Mouse (Mus musculus) liver, embryonic 14.5 days (tissue): ENCODE measurements around the gene H2afy.

Source experiments
- CTCF ChIP-seq: IDR thresholded peaks from 2 replicates; pipeline ENCODE4 v1.5.1; 2016; ENCODE audit warnings: antibody characterized with exemption, low read depth, control low read depth
- EP300 ChIP-seq: IDR thresholded peaks from 2 replicates; pipeline ENCODE4 v1.6.1; 2016; ENCODE audit warnings: antibody characterized with exemption, low read depth

DNA sequence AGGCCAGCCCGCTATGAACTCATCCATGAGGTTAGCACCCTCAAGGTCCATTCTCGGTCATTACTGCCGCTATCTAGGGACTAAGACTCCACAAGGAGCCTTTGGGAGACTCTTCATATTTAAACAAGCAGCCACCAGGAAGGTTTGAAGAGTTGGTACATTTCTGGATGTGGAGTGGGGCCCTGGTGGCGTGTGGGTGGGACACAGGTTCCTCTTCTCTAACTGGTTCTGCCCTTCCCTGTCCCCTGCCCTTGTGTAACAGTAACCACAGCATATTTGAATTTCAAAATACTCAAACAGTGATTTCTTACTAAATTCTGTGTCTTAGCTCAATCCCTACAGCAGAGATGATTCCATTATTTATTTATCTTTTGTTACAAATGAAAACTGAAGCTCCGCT, 47.5 kb upstream of the H2afy start:
- TF ChIP-seq CTCF (no peak), EP300 (no peak)
